Mouse (Mus musculus): ENCODE measurements around the gene Eif2s1.

Gene Eif2s1

GRCm38 (mm10) chr12:78861496-78862253 is at the start of gene Eif2s1, which contains the start of gene Atp6v1d:
Gene Eif2s1 (plus strand): TSS chr12:78861819.
Gene Atp6v1d (minus strand): TSS chr12:78861638.
- peak; percentile 54; the same call in 1 of the 2 replicates for TF ChIP-seq GATA4 (IDR thresholded peaks at IDR 0.05; ENCODE audit: insufficient replicate concordance, low read length)

GRCm38 (mm10) chr12:78814437-78814836 is 47.2 kb upstream of the Eif2s1 start:
- TF ChIP-seq GATA4 (IDR thresholded peaks at IDR 0.05; ENCODE audit: insufficient replicate concordance, low read length), result no peak

- no peak for TF ChIP-seq GATA4 (IDR thresholded peaks at IDR 0.05; ENCODE audit: insufficient replicate concordance, low read length)
Measured at GRCm38 (mm10) chr12:78834496-78834895, 27.1 kb upstream of the Eif2s1 start.

GRCm38 (mm10) chr12:78839906-78840305 is 21.7 kb upstream of the Eif2s1 start:
- no peak for TF ChIP-seq GATA4 (IDR thresholded peaks at IDR 0.05; ENCODE audit: insufficient replicate concordance, low read length)

- no peak for TF ChIP-seq GATA4 (IDR thresholded peaks at IDR 0.05; ENCODE audit: insufficient replicate concordance, low read length)
Measured at GRCm38 (mm10) chr12:78842429-78842828, 19.2 kb upstream of the Eif2s1 start.

- no peak for TF ChIP-seq GATA4 (IDR thresholded peaks at IDR 0.05; ENCODE audit: insufficient replicate concordance, low read length)
Measured at GRCm38 (mm10) chr12:78848246-78848645, 13.4 kb upstream of the Eif2s1 start.

GRCm38 (mm10) chr12:78860921-78861495 is 611 bp upstream of the Eif2s1 start:
- no peak for TF ChIP-seq GATA4 (IDR thresholded peaks at IDR 0.05; ENCODE audit: insufficient replicate concordance, low read length)

GRCm38 (mm10) chr12:78862254-78862730 is 673 bp downstream of the Eif2s1 start:
- no peak for TF ChIP-seq GATA4 (IDR thresholded peaks at IDR 0.05; ENCODE audit: insufficient replicate concordance, low read length)

- no peak for TF ChIP-seq GATA4 (IDR thresholded peaks at IDR 0.05; ENCODE audit: insufficient replicate concordance, low read length)
Measured at GRCm38 (mm10) chr12:78865434-78865833, 3.8 kb downstream of the Eif2s1 start.

GRCm38 (mm10) chr12:78868115-78868514 is 6.5 kb downstream of the Eif2s1 start:
- no peak for TF ChIP-seq GATA4 (IDR thresholded peaks at IDR 0.05; ENCODE audit: insufficient replicate concordance, low read length)

- TF ChIP-seq GATA4 (IDR thresholded peaks at IDR 0.05; ENCODE audit: insufficient replicate concordance, low read length), result no peak
Measured at GRCm38 (mm10) chr12:78874581-78874980, 13.0 kb downstream of the Eif2s1 start.

- TF ChIP-seq GATA4 (IDR thresholded peaks at IDR 0.05; ENCODE audit: insufficient replicate concordance, low read length), result no peak
Measured at GRCm38 (mm10) chr12:78890062-78890461, 28.4 kb downstream of the Eif2s1 start.

- TF ChIP-seq GATA4 (IDR thresholded peaks at IDR 0.05; ENCODE audit: insufficient replicate concordance, low read length), result no peak
Measured at GRCm38 (mm10) chr12:78891149-78891548, 29.5 kb downstream of the Eif2s1 start.

GRCm38 (mm10) chr12:78897861-78898260 is 36.2 kb downstream of the Eif2s1 start:
- TF ChIP-seq GATA4 (IDR thresholded peaks at IDR 0.05; ENCODE audit: insufficient replicate concordance, low read length), result no peak

GRCm38 (mm10) chr12:78901467-78901866 is 39.8 kb downstream of the Eif2s1 start:
- no peak for TF ChIP-seq GATA4 (IDR thresholded peaks at IDR 0.05; ENCODE audit: insufficient replicate concordance, low read length)

- no peak for TF ChIP-seq GATA4 (IDR thresholded peaks at IDR 0.05; ENCODE audit: insufficient replicate concordance, low read length)
Measured at GRCm38 (mm10) chr12:78903313-78903712, 41.7 kb downstream of the Eif2s1 start.

All from liver, adult (tissue).